Mouse (Mus musculus) cortical plate, adult 2 months (tissue): ENCODE results near the gene Psme4.

ENCODE experiments used
- CTCF ChIP-seq: fragments of 200-500 bp; IDR thresholded peaks from 2 replicates; pipeline ENCODE4 v1.5.1; 2011; ENCODE audit warnings: mild to moderate bottlenecking, control low read depth, low read length; ENCODE audit not compliant: insufficient read depth; ENCODE audit errors: extremely low read depth
- POLR2A ChIP-seq: fragments of 200-500 bp; IDR thresholded peaks from 2 replicates; pipeline ENCODE4 v1.6.1; 2011; ENCODE audit warnings: mild to moderate bottlenecking, low read length, control low read depth; ENCODE audit not compliant: insufficient read depth; ENCODE audit errors: extremely low read depth

DNA sequence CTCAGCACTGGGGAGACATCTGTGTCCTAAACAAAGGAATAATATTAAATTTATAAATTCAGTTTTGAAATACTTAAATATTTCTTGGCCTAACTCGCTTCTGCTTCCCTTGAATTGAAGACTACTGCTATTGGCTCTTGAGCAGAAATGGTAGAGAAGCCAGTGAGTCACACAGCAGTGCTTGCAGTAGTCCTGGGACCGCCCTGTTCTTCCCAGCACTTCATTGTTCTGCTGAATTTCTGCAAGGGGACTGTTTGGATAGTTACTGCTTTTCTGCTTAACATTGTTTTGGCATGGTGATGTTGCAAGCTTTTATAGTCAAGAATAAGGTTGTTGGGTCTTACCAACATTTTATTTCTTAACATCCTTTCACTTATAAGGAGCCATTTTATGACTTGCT is 25.7 kb downstream of the Psme4 start:
- TF ChIP-seq POLR2A (no peak), CTCF (no peak)
